Mouse (Mus musculus) heart, adult 2 months (tissue): ENCODE data around the gene Des. TPM values are rescaled to one million over a fixed set of nuclear protein-coding genes. Genes with fewer than 3 reads are reported as not detected.

Source experiments
- DNase-seq, 2 experiments: peaks; one replicate each; pipeline ENCODE4 v3.0.0; 2021
- H3K27ac ChIP-seq: fragments of 200-600 bp; 2 replicates; pipeline ENCODE4 v1.8.1; 2022
- H3K27me3 ChIP-seq: fragments of 200-500 bp; 2 replicates; pipeline ENCODE4 v1.6.1; 2012; ENCODE audit warnings: mild to moderate bottlenecking, low read length, inconsistent platforms, mixed read lengths; ENCODE audit not compliant: control insufficient read depth, insufficient read depth
- H3K36me3 ChIP-seq: fragments of 200-500 bp; 2 replicates; pipeline ENCODE4 v1.6.1; 2012; ENCODE audit warnings: low read length, inconsistent platforms; ENCODE audit not compliant: control insufficient read depth, insufficient read depth
- H3K4me1 ChIP-seq: fragments of 200-500 bp; 2 replicates; pipeline ENCODE4 v1.6.1; 2011; ENCODE audit warnings: low read length; ENCODE audit not compliant: control insufficient read depth, insufficient read depth
- H3K4me3 ChIP-seq: fragments of 200-600 bp; 2 replicates; pipeline ENCODE4 v1.8.1; 2022
- H3K79me2 ChIP-seq: fragments of 200-500 bp; replicated peaks from 2 replicates; pipeline ENCODE4 v1.6.1; 2012; ENCODE audit warnings: mild to moderate bottlenecking, inconsistent platforms, low read length, moderate library complexity, mixed read lengths; ENCODE audit not compliant: control insufficient read depth, insufficient read depth
- H3K9ac ChIP-seq: fragments of 200-500 bp; 2 replicates; pipeline ENCODE4 v1.6.1; 2012; ENCODE audit warnings: low read depth, mild to moderate bottlenecking, control low read depth, inconsistent platforms, low read length, mixed read lengths
- CTCF ChIP-seq: fragments of 200-600 bp; IDR thresholded peaks from 2 replicates; pipeline ENCODE4 v1.8.1; 2022; ENCODE audit warnings: antibody characterized with exemption, mild to moderate bottlenecking, moderate library complexity
- EP300 ChIP-seq: fragments of 200-500 bp; IDR thresholded peaks from 2 replicates; pipeline ENCODE4 v1.6.1; 2011; ENCODE audit warnings: low read depth, low read length, control low read depth; ENCODE audit not compliant: insufficient read depth
- POLR2A ChIP-seq: fragments of 200-500 bp; IDR thresholded peaks from 2 replicates; pipeline ENCODE4 v1.6.1; 2011; ENCODE audit warnings: mild to moderate bottlenecking, low read depth, low read length, control low read depth; ENCODE audit not compliant: insufficient read depth
- WGBS: fragments of 180-500 bp; shearing (Covaris S2); methylation state at CpG from one replicate; pipeline ENCODE4 v1.1.7; 2018; 5-methylcytosine and 5-hydroxymethylcytosine counted together
- intact Hi-C: fragments of 180-260 bp; cut with DNase I; formaldehyde crosslinking; loops from one replicate; pipeline ENCODE4 v1.15.1; 2025
- polyA plus RNA-seq: library from polyadenylated mRNA; depleted of rRNA; stranded (reverse); fragments of >200 nt; gene quantifications from 2 replicates; pipeline ENCODE4 v1.2.3, GENCODE M21; 2012
- total RNA-seq, 2 experiments: library from RNA; stranded (reverse); gene quantifications; 2 replicates each; pipeline ENCODE4 v1.2.3; 2021

Des gene
- total and polyA plus RNA-seq, 3 experiments = 781 to 1,521 (median 1,224) TPM

DNA sequence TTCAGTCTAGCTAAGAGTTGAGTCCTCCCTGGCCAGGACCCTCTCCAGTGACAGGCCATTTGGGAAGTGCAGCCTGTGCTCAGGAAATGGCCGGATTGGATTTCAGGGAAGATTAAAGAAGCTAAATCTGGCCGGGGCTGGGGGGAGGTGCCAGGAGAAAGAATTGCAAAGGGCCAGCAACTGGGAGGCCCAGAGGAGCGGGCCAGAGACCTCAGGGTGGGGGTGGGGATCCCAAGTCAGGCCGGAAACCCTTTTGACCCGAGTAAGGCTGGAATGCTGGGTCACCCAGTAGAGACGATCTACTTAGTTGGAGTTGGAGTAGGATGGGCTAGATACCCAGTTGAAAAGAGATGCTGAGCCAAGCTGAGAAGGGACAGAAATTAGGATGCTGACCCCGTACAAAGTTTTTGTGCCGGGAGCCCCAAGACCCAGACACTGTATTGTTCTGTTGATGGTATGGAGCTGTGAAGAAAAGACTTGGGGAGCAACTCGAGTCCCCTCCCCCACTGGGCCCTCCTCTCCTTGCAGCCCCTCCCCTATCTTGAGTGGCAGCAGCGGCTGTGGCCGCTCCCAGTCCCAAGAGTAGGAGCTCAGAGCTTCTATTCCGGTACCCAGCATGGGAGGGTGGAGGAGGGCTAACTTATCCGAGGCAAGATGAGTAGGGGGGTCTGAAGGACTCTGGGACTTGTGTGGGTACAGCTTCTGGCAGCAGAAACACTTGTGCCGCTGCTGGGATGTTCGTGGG, 15.7 kb upstream of the Des start:
- Histone ChIP-seq H3K27me3 (no peaks in the 10 kb centered on the region), H3K36me3 (no peaks in the 10 kb centered on the region), H3K27ac (peak overlapping the region; percentile 41), H3K79me2 (no peaks in the 10 kb centered on the region), H3K4me3 (no peak overlapping the region), H3K9ac (no peak overlapping the region), H3K4me1 (no peaks in the 10 kb centered on the region; the same call in 1 of the 2 replicates)
- DNase-seq = peak in 1 of 2 experiments; percentile 27
- WGBS = 12% methylated on average over 15 of the region's 15 CpGs
- TF ChIP-seq EP300 (no peak), POLR2A (no peak), CTCF (no peak)
- intact Hi-C loops = loop anchor here (2.0 to 10.0 kb wide), 3 partner anchors 14 to 253 kb away; no protein-coding TSS in a partner anchor

DNA sequence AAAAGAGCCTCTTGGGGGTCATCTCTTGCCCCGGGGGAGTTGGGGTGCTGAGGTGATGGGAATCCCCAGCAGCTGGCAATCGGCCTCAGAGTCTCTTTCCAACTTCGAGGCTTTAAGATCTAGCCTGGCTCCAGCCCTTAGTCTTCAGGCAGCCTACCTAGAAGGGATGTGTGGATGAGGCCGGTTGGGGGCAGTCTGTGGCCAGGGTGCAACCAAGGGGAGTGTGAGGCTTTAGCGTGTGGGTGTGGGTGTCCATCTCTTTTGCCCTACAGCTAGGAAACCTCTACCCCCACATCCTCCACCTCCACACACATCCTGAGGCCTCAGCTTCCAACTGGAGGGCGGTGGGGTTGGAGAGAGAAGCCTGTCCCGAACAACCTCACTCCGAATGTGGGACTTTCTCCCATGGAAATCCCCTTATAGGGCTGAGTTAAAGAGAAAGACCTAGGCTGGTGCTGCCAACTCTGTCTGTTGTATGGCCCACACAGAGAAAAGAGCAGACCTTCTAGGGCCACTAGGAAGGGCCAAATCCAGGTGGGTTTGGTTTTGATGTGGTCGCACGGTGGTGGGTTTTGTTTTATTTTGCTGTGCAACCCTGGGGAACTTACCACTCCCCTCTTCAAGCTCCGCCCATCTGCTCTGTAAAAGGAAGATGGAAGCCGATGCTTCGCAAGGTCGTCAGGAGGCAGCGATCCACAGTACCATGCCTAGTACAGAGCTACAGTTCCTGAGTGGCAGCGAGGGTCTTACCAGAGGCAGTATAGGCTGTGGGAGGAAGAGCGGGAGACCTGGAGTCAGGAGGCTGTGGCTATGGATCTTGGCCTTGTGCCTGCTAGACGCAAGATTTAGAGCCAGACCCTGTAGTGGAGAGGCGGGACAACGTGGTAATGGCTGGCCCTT, 14.8 kb upstream of the Des start:
- intact Hi-C loops = loop anchor here (2.0 to 10.0 kb wide), 2 partner anchors 14 to 50 kb away; no protein-coding TSS in a partner anchor
- no peak overlapping the region for H3K9ac ChIP-seq

DNA sequence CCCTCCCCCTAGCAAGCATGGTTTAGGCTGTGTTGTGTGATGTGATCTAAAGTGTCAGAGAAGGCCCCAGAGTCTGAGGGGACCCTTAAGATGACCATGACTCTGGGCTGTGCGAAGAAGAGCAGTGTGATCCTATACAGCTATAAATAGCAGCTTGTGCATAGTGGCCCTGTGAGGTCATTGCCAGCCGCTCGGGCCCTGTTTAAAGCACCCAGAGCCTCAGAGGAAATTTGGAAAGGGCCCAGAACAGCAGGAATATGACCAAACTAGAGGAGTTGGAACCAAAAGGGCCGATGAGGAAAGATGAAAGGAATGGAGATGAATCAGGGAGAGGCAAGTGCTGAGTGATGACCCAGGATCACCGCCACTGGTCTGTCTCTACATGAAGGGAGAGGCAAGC, 12.8 kb upstream of the Des start:
- no peak for TF ChIP-seq CTCF
- no peak for TF ChIP-seq POLR2A
- TF ChIP-seq EP300 = no peak
- H3K27me3 ChIP-seq = no peaks in the 10 kb centered on the region
- no peaks in the 10 kb centered on the region for H3K36me3 ChIP-seq
- H3K4me3 ChIP-seq = no peak overlapping the region
- intact Hi-C loops = loop anchor here (10.0 kb wide), 1 partner anchor 48 kb away; no protein-coding TSS in a partner anchor
- peak in 1 of 2 experiments; percentile 58 for DNase-seq
- H3K4me1 ChIP-seq = no peaks in the 10 kb centered on the region; the same call in 1 of the 2 replicates
- peak overlapping the region; percentile 64 for H3K27ac ChIP-seq
- no peak overlapping the region for H3K9ac ChIP-seq
- WGBS = 43% methylated on average over 5 of the region's 5 CpGs
- no peaks in the 10 kb centered on the region for H3K79me2 ChIP-seq

More for the DNA sequence above, 14.8 kb upstream of the Des start:
- TF ChIP-seq CTCF (peak; percentile 46), EP300 (no peak)
- Histone ChIP-seq H3K27ac (peak overlapping the region; percentile 41; the same call in 1 of the 2 replicates), H3K4me1 (no peaks in the 10 kb centered on the region; the same call in 1 of the 2 replicates), H3K79me2 (no peaks in the 10 kb centered on the region), H3K36me3 (no peaks in the 10 kb centered on the region), H3K4me3 (no peak overlapping the region), H3K27me3 (no peaks in the 10 kb centered on the region)
- 46% methylated on average over 20 of the region's 20 CpGs for WGBS
- DNase-seq = peak in 1 of 2 experiments; percentile 34

DNA sequence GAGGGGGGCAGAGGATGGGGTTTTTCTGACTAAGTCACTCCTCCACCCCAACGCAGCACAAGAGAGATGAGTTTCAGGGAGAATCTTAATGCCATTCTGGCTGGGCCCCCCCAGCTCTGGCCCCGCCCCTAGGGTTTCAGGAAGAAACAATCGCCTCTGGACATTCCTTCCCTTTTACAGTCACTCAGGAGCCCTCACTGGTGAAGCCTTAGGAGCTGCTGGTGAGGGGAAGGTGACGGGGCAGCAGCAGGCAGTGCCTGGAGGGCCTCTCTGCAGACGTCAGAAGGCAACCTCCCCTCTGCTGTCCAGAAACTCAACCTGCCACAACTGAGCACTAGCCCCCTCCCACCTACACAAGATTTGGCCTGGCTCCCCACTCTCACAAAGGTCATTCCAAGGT, 10.9 kb upstream of the Des start:
- Histone ChIP-seq H3K79me2 (no peaks in the 10 kb centered on the region), H3K9ac (no peak overlapping the region), H3K36me3 (no peaks in the 10 kb centered on the region), H3K4me1 (no peaks in the 10 kb centered on the region; the same call in 1 of the 2 replicates), H3K27me3 (no peaks in the 10 kb centered on the region), H3K27ac (no peak overlapping the region), H3K4me3 (no peak overlapping the region)
- WGBS = 56% methylated on average over 5 of the region's 5 CpGs
- TF ChIP-seq EP300 (no peak), CTCF (no peak), POLR2A (no peak)
- intact Hi-C loops = loop anchor here (10.0 kb wide), 1 partner anchor 46 kb away; no protein-coding TSS in a partner anchor
- DNase-seq = no peak

DNA sequence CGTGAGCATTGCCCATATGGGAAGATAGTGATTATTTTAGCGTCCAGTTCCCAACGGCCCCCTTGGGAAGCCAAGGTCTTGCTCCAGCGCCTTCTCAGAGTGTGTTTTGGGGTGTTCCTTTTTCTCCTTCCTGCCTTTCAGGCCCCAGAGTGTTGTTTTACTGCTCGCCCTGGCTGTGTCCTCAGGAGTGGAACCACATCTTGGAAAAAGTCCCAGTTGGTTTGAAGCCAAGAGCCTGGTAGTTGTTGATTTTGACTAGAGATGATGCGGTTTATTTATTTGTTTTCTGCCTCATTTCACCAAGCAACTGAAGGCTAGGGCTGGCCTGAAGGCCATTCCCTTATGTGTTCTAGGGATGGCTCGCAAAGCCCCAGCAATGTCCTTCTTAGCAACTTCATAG, 2.9 kb upstream of the Des start:
- Histone ChIP-seq H3K27me3 (no peaks in the 10 kb centered on the region), H3K27ac (peak overlapping the region; percentile 68), H3K4me3 (no peak overlapping the region), H3K4me1 (peaks cover 3% of the 10 kb centered on the region), H3K9ac (peak overlapping the region; percentile 25; the same call in 1 of the 2 replicates), H3K36me3 (no peaks in the 10 kb centered on the region), H3K79me2 (peaks cover 2% of the 10 kb centered on the region; the same call in 1 of the 2 replicates)
- 34% methylated on average over 7 of the region's 7 CpGs for WGBS
- DNase-seq = peak in 1 of 2 experiments; percentile 36
- intact Hi-C loops = no loop called here
- TF ChIP-seq CTCF (no peak), POLR2A (no peak), EP300 (no peak)

DNA sequence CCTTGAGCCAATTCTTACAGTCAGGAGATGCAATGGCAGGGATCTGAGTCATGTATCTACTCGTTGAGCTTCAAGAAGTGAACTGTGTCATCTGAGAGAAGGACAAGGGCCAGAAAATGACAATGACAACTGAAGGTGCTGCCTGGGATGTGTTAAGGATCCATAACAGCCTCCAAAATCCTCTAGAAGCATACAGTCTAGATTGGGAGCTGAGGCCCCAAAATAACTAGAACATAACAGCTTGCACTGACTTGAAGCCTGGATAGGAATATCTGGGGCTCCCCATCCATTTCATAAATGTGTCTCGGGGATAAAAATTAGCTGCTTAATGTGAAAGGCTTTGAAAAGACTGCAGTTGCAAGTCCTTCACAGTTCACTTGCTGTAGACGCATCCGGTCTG, 2.1 kb upstream of the Des start:
- no peak for TF ChIP-seq POLR2A
- TF ChIP-seq EP300 = no peak
- no peak for TF ChIP-seq CTCF
- Histone ChIP-seq H3K9ac (no peak overlapping the region), H3K79me2 (peaks cover 2% of the 10 kb centered on the region; the same call in 1 of the 2 replicates), H3K27ac (no peak overlapping the region; the same call in 1 of the 2 replicates), H3K4me3 (no peak overlapping the region), H3K4me1 (peaks cover 3% of the 10 kb centered on the region), H3K27me3 (no peaks in the 10 kb centered on the region), H3K36me3 (no peaks in the 10 kb centered on the region)
- 83% methylated on average over 4 of the region's 4 CpGs for WGBS
- intact Hi-C loops = loop anchor here (2.0 kb wide), 1 partner anchor 13 kb away; no protein-coding TSS in a partner anchor
- no peak for DNase-seq
